Mouse (Mus musculus) midbrain, embryonic 10.5 days (tissue): ENCODE measurements around the gene Gpa33. TPM values are rescaled to one million over a fixed set of nuclear protein-coding genes. Genes with fewer than 3 reads are reported as not detected.

Source experiments
- DNase-seq: peaks from one replicate; pipeline ENCODE4 v3.0.0-alpha.2; 2017; ENCODE audit warnings: low spot score
- H3K27ac ChIP-seq: fragments of 300-500 bp; sonication (generic); replicated peaks from 2 replicates; pipeline ENCODE4 v1.5.1; 2016; ENCODE audit warnings: mild to moderate bottlenecking
- H3K27me3 ChIP-seq: fragments of 300-500 bp; sonication (generic); 2 replicates; pipeline ENCODE4 v1.6.1; 2016; ENCODE audit warnings: low read depth, mild to moderate bottlenecking; ENCODE audit not compliant: poor library complexity, severe bottlenecking
- H3K36me3 ChIP-seq: fragments of 300-500 bp; sonication (generic); 2 replicates; pipeline ENCODE4 v1.6.1; 2016; ENCODE audit warnings: mild to moderate bottlenecking, moderate library complexity
- H3K4me1 ChIP-seq: fragments of 300-500 bp; sonication (generic); 2 replicates; pipeline ENCODE4 v1.6.1; 2016
- H3K4me3 ChIP-seq: fragments of 300-500 bp; sonication (generic); 2 replicates; pipeline ENCODE4 v1.5.1; 2016; ENCODE audit warnings: mild to moderate bottlenecking, moderate library complexity
- H3K9me3 ChIP-seq: fragments of 300-500 bp; sonication (generic); replicated peaks from 2 replicates; pipeline ENCODE4 v1.6.1; 2016; ENCODE audit warnings: mild to moderate bottlenecking
- WGBS: fragments of 180-500 bp; shearing (Covaris S2); methylation state at CpG from one replicate; pipeline ENCODE4 v1.1.7; 2016; 5-methylcytosine and 5-hydroxymethylcytosine counted together
- polyA plus RNA-seq: library from polyadenylated mRNA; unstranded; fragments of >200 nt; fragmentation: Nextera tagmentation; extraction: Ambion mirVana; gene quantifications from 2 replicates; pipeline ENCODE4 v1.2.1, GENCODE M21; 2016

The Gpa33 gene
- polyA plus RNA-seq, 1 experiment from 2014 or later = 0.31 TPM

GRCm38 (mm10) chr1:166117866-166118639 is 12.0 kb upstream of the Gpa33 start:
- Histone ChIP-seq H3K27ac (no peak overlapping the region), H3K9me3 (no peaks in the 10 kb centered on the region), H3K4me1 (0 out of 2 replicates have a peak, but pooled peaks cover 2% of the 10 kb centered on the region), H3K27me3 (no peaks in the 10 kb centered on the region), H3K4me3 (no peak overlapping the region), H3K36me3 (no peaks in the 10 kb centered on the region)
- no peak for DNase-seq
- WGBS = 80% methylated on average over 13 of the region's 13 CpGs

GRCm38 (mm10) chr1:166122114-166122513 is 7.9 kb upstream of the Gpa33 start:
- DNase-seq = no peak
- Histone ChIP-seq H3K36me3 (no peaks in the 10 kb centered on the region), H3K4me1 (peaks cover 8% of the 10 kb centered on the region), H3K27me3 (no peaks in the 10 kb centered on the region), H3K9me3 (no peaks in the 10 kb centered on the region), H3K27ac (no peak overlapping the region), H3K4me3 (no peak overlapping the region)
- 90% methylated on average over 7 of the region's 7 CpGs for WGBS

- Histone ChIP-seq H3K27me3 (no peaks in the 10 kb centered on the region), H3K27ac (no peak overlapping the region), H3K36me3 (no peaks in the 10 kb centered on the region), H3K4me3 (no peak overlapping the region), H3K9me3 (no peaks in the 10 kb centered on the region), H3K4me1 (peaks cover 12% of the 10 kb centered on the region)
- no peak for DNase-seq
- 89% methylated on average over 1 of the region's 1 CpGs for WGBS
These were observed 7.0 kb upstream of the Gpa33 start for GRCm38 (mm10) chr1:166123045-166123444.

GRCm38 (mm10) chr1:166123751-166124150 is 6.3 kb upstream of the Gpa33 start:
- 95% methylated on average over 8 of the region's 8 CpGs for WGBS

GRCm38 (mm10) chr1:166124932-166125593 is 5.0 kb upstream of the Gpa33 start:
- 0 out of 2 replicates have a peak, but pooled peaks cover 3% of the 10 kb centered on the region for H3K9me3 ChIP-seq
- H3K4me3 ChIP-seq = no peak overlapping the region
- 59% methylated on average over 8 of the region's 8 CpGs for WGBS
- H3K27ac ChIP-seq = no peak overlapping the region
- no peaks in the 10 kb centered on the region for H3K36me3 ChIP-seq
- DNase-seq = no peak
- no peaks in the 10 kb centered on the region for H3K27me3 ChIP-seq
- peaks cover 11% of the 10 kb centered on the region for H3K4me1 ChIP-seq

More at GRCm38 (mm10) chr1:166123751-166124150, 6.3 kb upstream of the Gpa33 start:
- no peak overlapping the region for H3K27ac ChIP-seq
- H3K4me1 ChIP-seq = peaks cover 11% of the 10 kb centered on the region
- H3K36me3 ChIP-seq = no peaks in the 10 kb centered on the region
- no peaks in the 10 kb centered on the region for H3K27me3 ChIP-seq
- H3K9me3 ChIP-seq = 0 out of 2 replicates have a peak, but pooled peaks cover 1% of the 10 kb centered on the region
- DNase-seq = no peak
- H3K4me3 ChIP-seq = no peak overlapping the region

- H3K27me3 ChIP-seq = no peaks in the 10 kb centered on the region
- 94% methylated on average over 6 of the region's 6 CpGs for WGBS
- 0 out of 2 replicates have a peak, but pooled peaks cover 3% of the 10 kb centered on the region for H3K9me3 ChIP-seq
- peaks cover 11% of the 10 kb centered on the region for H3K4me1 ChIP-seq
- H3K36me3 ChIP-seq = no peaks in the 10 kb centered on the region
- no peak overlapping the region for H3K27ac ChIP-seq
- DNase-seq = no peak
- no peak overlapping the region for H3K4me3 ChIP-seq
These were observed 3.7 kb upstream of the Gpa33 start for GRCm38 (mm10) chr1:166126290-166126689.

- Histone ChIP-seq H3K4me1 (peaks cover 15% of the 10 kb centered on the region), H3K27ac (peak overlapping the region; percentile 9; the same call in 1 of the 2 replicates), H3K9me3 (0 out of 2 replicates have a peak, but pooled peaks cover 3% of the 10 kb centered on the region), H3K4me3 (no peak overlapping the region), H3K36me3 (no peaks in the 10 kb centered on the region), H3K27me3 (no peaks in the 10 kb centered on the region)
- 72% methylated on average over 9 of the region's 9 CpGs for WGBS
- DNase-seq = no peak
These were observed 3.2 kb upstream of the Gpa33 start for GRCm38 (mm10) chr1:166126795-166127194.

- Histone ChIP-seq H3K4me3 (no peak within 1 kb of the TSS), H3K27ac (peak within 1 kb of the TSS; percentile 9; the same call in 1 of the 2 replicates)
- DNase-seq = no peak
These were observed 2.3 kb upstream of the Gpa33 start, which contains the start of gene Dusp27 for GRCm38 (mm10) chr1:166127719-166128118. TSS of gene Dusp27 (minus strand) at chr1:166127922.

GRCm38 (mm10) chr1:166128551-166128950 is 1.5 kb upstream of the Gpa33 start:
- no peak for DNase-seq
- no peak overlapping the region for H3K4me3 ChIP-seq
- 0 out of 2 replicates have a peak, but pooled peaks cover 3% of the 10 kb centered on the region for H3K9me3 ChIP-seq
- H3K4me1 ChIP-seq = peaks cover 22% of the 10 kb centered on the region
- no peaks in the 10 kb centered on the region for H3K36me3 ChIP-seq
- H3K27ac ChIP-seq = no peak overlapping the region
- H3K27me3 ChIP-seq = no peaks in the 10 kb centered on the region
- 92% methylated on average over 5 of the region's 5 CpGs for WGBS

More at GRCm38 (mm10) chr1:166127719-166128118, 2.3 kb upstream of the Gpa33 start, which contains the start of gene Dusp27:
- Histone ChIP-seq H3K27me3 (no peaks in the 10 kb centered on the region), H3K9me3 (0 out of 2 replicates have a peak, but pooled peaks cover 3% of the 10 kb centered on the region), H3K4me1 (peaks cover 22% of the 10 kb centered on the region), H3K36me3 (no peaks in the 10 kb centered on the region)
- WGBS = 63% methylated on average over 4 of the region's 4 CpGs

GRCm38 (mm10) chr1:166132367-166132766 is 2.3 kb downstream of the Gpa33 start:
- no peaks in the 10 kb centered on the region for H3K36me3 ChIP-seq

GRCm38 (mm10) chr1:166135091-166135740 is 5.2 kb downstream of the Gpa33 start:
- Histone ChIP-seq H3K36me3 (no peaks in the 10 kb centered on the region), H3K27ac (no peak overlapping the region), H3K4me1 (peaks cover 24% of the 10 kb centered on the region), H3K4me3 (no peak overlapping the region), H3K27me3 (no peaks in the 10 kb centered on the region), H3K9me3 (no peaks in the 10 kb centered on the region)
- 37% methylated on average over 5 of the region's 5 CpGs for WGBS
- DNase-seq = no peak

More at GRCm38 (mm10) chr1:166132367-166132766, 2.3 kb downstream of the Gpa33 start:
- no peak overlapping the region for H3K27ac ChIP-seq
- 77% methylated on average over 4 of the region's 4 CpGs for WGBS
- no peak for DNase-seq
- 0 out of 2 replicates have a peak, but pooled peaks cover 3% of the 10 kb centered on the region for H3K9me3 ChIP-seq
- peaks cover 26% of the 10 kb centered on the region for H3K4me1 ChIP-seq
- no peak overlapping the region for H3K4me3 ChIP-seq
- H3K27me3 ChIP-seq = no peaks in the 10 kb centered on the region

GRCm38 (mm10) chr1:166137244-166137938 is 7.4 kb downstream of the Gpa33 start:
- Histone ChIP-seq H3K4me1 (peaks cover 14% of the 10 kb centered on the region), H3K9me3 (no peaks in the 10 kb centered on the region), H3K27me3 (no peaks in the 10 kb centered on the region), H3K27ac (no peak overlapping the region), H3K4me3 (no peak overlapping the region), H3K36me3 (no peaks in the 10 kb centered on the region)
- 85% methylated on average over 7 of the region's 7 CpGs for WGBS
- no peak for DNase-seq
